Mouse (Mus musculus) brain, embryonic 14.5 days (tissue): ENCODE measurements around the gene Zfp804a.

Source experiments
- CTCF ChIP-seq: fragments of 200-500 bp; IDR thresholded peaks from 2 replicates; pipeline ENCODE4 v1.5.1; 2012; ENCODE audit warnings: inconsistent platforms, mild to moderate bottlenecking, moderate library complexity, borderline replicate concordance; ENCODE audit not compliant: insufficient read depth, insufficient read length; ENCODE audit errors: extremely low read depth
- POLR2A ChIP-seq: fragments of 200-500 bp; IDR thresholded peaks from 2 replicates; pipeline ENCODE4 v1.6.1; 2012; ENCODE audit warnings: mild to moderate bottlenecking, inconsistent platforms, borderline replicate concordance; ENCODE audit not compliant: poor library complexity, insufficient read depth, insufficient read length, severe bottlenecking; ENCODE audit errors: extremely low read depth

- TF ChIP-seq CTCF (no peak), POLR2A (no peak)
These were observed 194.0 kb downstream of the Zfp804a start for GRCm38 (mm10) chr2:82246902-82247522.
